Mouse (Mus musculus) adrenal gland, adult (tissue): ENCODE data around the gene Tbc1d9b.

Source experiments
- DNase-seq, 2 experiments: peaks; one replicate each; pipeline ENCODE4 v3.0.0; 2022 to 2023; ENCODE audit warnings: low spot score in 1 of 2; ENCODE audit not compliant: inconsistent age in 2 of 2

The Tbc1d9b gene

DNA sequence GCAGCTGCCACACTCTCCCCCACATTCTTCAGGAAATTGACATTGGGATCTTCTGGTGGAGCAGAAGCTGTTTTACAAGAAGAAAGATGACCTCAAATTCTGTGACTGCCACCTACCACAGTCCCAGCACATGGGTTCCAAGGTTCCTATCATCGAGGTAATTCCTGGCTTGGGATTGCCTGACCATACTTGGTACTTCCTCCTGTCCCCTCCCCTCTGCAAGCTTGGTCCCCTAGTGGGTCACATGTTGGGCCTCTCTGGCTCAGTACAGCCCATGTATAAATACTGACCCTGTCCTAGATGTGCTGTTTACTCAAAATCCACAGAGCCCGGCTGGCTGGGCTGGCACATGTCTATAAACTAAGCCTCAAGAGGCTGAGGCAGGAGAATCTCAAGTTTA is 74.8 kb downstream of the Tbc1d9b start:
- peak in 1 of 2 experiments; percentile 54 for DNase-seq

DNA sequence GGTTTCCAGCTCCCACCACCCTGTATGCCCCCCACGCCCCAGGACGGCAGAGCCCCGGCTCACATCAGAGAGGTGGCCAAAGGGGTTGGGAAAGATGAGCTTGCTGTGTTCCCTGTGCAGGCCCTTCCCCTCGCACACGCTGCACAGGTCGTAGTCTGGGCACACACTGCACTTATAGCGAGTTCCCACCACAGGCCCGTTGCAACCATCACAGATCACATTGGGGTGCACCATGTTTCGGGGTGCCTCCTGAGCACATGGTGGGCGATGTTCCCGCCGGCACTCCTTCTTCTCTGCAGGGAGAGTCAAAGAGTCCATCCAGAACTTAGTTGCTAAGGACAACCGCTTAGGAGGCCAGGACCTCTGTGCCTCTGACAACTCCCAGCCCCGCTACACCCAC is 76.1 kb downstream of the Tbc1d9b start:
- DNase-seq, result peak in 1 of 2 experiments; percentile 25

DNA sequence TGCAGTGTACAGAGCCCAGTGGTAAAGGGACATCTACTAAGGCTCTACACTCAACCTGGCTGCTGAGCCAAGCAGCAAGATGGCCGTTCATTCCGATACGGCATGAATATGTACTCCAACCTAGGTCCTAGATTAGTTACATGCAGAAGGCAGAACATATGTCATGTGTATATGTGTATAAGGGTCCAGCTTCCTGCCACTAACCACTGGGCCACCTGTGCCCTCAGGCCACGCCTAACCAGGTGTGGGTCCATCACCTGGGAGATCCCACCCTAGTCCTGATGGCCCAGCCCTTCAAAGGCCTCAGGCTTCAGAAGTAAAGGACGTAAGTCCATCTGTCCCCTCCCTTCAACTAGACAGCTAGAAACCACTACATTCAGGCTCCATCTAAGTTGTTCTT is 76.8 kb downstream of the Tbc1d9b start:
- no peak for DNase-seq

DNA sequence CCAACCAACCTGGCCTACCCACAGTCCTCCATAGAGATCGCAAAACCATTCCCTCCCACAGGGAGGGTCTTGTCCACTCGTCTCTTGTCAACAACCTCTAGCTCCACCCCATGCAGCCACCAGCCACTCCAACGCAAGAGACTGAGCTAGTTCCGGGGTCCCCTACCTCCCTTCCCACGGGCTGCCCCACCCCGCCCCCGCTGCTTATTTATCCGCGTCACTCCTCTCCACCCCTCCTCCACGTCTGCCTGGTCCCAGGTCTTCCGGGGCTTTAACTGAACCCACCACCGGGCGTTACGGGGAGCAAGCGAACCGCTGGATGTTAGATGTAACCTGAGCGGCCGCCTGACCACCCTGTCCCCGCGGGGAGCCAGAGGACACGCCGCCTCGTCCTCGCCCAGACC is 78.9 kb downstream of the Tbc1d9b start:
- peak; percentile 92 to 96 for DNase-seq

DNA sequence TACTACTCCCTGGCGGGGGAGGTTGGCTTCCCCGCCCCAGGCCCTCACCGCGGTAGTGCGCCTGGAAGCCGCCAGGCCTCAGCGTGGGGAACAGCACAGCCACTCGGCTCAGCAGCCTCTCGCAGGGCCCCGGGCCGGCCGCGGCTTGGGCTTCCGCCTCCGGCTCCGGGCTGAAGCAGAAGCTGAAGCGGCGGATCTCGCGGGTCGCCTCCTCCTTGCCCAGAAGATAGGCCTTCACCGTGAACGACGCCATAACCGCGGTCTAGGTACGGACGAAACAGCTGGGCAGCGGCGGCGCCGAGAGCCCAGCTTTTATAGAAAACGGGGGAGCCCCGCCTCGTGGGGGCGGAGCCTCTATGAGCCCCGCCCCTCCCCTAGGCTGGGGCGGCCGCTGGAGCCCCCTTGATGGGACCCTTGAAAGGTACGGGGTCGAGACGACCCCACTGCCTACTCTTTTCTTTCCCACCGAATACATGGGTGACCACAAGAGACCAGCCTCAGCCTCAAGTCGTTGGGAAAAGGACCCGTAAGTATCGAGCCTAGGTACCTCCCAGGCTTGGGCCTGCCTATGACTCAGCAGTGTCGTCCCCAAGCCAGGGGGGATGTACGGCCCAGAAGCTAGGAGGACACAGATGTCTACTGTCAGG is 79.4 kb downstream of the Tbc1d9b start, which contains the start of the genes Sqstm1 and Mgat4b:
Sqstm1 (minus strand) TSS at position 323 of the 647 bp plus-strand sequence.
Mgat4b (plus strand) TSS at position 386 of the 647 bp plus-strand sequence.
- peak; percentile 90 to 97 for DNase-seq

DNA sequence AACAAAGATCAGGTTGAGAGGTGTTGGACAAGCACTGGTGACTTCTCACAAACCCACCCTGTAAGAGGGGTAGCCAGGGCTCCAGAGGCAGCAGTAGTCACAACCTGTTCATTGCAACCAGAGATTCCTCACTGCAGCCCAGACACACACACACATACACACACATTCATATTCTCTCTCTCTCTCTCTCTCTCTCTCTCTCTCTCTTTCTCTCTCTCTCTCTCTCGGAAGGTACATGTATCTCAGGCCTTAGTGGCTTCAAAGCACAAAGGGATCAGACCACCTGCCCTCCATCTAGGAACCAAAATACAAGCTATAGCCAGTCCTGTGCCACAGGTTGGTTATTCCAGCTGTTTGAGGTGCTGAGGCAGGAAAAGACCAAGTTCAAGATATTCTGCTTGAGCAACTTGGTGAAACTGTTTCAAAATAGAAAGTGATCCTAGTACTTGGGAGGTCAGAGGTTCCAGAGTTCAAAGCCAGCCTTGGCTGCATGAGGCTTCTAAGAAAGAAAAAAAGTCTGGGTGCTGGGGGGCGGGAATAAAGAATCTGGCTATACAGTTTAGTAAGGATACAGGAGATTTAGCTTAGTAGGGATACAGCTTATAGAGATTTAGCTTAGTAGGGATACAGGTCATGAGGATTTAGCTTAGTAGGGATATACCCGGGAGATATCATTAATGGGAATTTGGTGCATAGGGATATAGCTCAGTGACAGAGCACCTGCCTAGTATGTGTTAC is 80.3 kb downstream of the Tbc1d9b start:
- DNase-seq, result peak in 1 of 2 experiments; percentile 73

DNA sequence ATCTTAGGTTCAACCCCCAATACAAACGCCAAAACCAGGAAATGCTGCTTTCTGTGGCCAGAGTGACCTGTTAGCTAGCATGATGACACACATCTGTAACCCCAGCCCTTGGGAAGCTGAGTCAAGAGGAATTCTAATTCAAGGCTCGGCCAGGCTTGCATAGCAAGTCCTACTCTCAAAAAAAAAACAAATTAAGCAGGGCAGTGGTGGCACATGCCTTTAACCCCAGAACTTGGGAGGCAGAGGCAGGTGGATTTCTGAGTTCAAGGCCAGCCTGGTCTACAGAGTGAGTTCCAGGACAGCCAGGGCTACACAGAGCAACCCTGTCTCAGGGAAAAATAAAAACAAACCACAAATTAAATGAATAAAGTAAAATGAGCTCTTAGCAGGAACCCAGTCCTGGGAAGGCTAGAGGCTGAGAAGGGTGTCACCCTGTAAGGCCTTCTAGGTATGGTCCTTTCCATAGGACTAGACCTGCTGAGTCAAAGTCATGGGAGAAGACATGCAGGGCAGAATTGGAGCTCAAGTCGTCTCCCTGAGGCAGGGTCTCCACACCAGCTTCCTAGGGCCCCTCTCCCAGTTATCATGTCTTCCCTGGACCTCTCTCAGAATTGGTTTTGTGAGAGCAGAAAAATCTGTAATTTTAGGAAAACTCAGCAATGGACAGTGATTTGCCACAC is 81.0 kb downstream of the Tbc1d9b start:
- DNase-seq, result peak in 1 of 2 experiments; percentile 81

DNA sequence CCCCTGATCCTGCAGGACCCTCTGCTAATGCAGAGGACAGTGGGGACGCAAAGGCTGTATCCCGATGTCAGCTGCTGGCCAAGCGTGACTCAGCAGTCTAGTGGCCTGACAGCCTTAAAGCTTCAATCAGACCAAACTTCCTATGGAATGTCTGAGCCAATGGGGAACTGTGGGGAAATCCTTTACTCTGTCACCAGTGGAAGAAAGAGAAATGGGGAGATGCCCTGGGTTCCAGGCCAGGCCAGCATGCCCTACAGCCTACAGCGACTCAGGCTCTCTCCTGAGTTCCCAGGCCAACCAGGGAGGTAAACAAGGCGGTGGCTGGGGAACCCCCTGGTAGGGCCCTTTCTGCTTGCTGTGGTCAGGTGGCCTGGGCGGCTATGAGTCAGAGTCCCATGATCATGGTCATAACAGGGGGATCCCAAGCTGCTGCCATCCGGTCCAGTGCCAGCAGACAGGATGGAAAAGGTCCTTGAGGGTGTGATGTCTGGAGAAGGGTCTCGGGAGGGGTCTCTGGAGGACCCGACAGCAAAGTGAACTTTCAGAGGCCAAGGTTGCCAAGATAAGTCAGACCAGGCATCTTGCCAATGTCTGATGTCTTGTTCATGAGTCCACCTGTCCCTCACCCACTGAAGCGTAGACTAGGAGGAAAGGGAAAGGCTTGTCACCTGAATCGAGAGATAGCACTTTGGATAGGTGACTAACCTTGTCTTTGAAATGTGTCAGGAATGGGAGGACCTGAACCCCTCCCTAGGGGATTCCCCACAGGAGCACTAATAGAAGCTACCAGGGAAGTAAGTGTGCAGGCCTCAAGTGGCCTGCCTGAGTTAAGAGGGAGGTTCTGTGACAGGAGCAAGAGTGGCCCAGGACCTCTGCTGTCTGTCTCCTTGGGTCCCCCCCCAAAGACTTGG is 81.9 kb downstream of the Tbc1d9b start:
- peak; percentile 96 to 99 for DNase-seq

DNA sequence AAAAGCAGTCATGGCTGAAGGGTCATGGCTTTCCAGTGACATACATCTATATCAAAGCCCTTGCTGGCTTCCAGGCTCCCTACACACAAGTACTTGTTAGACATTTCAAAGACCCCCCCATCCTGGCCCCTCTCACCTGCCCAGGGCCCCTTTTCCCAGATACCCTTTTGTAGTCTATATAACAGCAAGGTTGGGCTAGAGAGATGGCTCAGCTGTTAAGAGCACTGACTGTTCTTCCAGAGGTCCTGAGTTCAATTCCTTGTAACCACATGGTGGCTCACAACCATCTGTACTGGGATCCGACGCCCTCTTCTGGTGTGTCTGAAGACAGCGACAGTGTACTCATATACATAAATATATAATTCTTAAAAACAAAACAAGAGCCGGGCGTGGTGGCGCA is 83.4 kb downstream of the Tbc1d9b start:
- DNase-seq, result no peak

DNA sequence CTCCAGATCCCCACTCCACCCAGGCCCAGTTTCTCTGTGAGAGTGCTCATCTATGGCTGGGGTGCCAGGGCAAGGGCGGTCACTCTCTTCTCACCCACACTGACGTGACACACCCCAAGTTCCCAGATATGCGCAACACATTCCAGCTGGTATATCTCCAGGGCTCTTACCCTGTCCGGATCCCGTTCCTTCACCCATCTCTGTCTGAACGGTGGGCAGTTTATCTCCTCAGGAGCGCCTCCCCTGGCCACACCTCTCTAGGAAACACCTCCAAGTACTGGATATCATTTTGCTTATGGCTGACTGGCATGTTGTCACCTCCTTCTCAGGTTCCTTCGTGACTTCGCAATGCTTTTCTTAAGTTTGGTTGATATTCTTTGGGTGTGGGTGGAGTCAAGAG is 84.4 kb downstream of the Tbc1d9b start:
- no peak for DNase-seq

DNA sequence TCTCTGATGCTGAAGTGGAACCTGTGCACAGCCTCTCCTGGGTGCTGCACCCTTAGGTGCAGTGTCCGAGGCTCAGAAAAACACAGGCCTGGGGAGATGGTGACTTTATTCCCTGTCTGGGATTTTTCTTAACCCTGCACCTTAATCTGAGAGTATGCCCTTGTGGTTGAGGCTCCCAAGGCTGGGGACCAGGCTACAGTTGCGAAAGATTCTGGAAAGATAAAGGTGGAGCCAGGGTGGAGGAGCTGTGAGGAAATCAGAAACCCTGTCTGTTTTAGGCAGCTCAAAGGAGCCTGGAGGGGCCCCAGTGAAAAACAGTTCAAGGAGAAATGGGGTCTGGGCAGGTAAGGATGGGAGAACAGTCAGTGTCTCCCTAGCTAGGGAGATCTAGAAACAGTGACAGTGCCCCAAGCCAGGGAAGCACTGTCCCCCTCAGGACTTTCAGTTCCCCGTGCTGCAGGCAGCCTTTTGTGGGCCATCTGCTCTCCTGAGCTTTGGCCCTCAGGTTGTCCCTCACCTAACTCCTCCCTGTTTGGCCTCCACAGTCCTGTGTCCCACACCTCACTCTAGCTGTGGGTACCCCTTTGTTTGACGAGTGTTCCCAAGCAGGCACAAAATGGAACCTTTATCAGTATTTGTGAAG is 85.6 kb downstream of the Tbc1d9b start:
- peak in 1 of 2 experiments; percentile 90 for DNase-seq

DNA sequence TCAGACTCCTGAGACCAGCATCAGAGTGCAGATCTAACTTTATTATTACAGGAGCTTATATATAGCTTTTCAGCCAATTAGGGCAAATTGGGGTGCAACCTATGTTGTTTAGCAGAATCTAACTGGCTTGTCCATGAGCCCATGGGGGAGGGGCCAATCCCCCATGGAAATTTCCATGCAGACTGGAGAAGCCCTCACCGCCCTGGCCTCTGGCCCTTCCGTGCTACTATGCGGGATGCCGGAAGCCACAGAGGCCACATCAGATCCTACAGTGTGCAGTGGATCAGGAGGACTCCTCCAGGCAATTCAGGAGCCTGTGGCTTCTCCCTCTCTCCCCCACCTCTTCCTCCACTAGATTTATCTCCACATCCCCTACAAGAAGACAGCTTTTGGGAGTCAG is 86.6 kb downstream of the Tbc1d9b start:
- DNase-seq, result peak in 1 of 2 experiments; percentile 85

DNA sequence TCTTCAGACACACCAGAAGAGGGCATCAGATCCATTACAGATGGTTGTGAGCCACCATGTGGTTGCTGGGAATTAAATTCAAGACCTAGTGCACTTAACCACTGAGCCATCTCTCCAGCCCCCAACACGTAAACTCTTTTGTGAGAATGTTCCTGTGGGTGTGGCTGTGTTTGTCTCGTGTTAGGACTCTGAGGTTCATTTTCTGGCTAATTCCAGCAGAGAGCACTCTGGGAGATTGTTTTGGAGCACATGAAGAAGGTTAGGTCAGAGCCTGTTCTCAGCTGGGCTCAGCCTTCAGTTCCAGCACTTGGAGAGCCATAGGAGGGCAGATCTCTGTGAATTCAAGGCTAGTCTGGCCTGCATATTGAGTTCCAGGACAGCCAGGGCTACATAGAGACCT is 88.6 kb downstream of the Tbc1d9b start:
- no peak for DNase-seq
